Mouse (Mus musculus) CD4-positive helper T cell, adult 2 months (primary cell): ENCODE measurements around the gene Gm28510.
"Not testable (repeated sequence)": the region's sequence is repeated elsewhere in the genome, so short reads cannot be mapped to it uniquely, and the experiment has no call there.

Experiments used
- DNase-seq: peaks from one replicate; pipeline ENCODE4 v3.0.0-alpha.2; 2012; ENCODE audit warnings: low read depth, missing footprints, low spot score

The Gm28510 gene

DNA sequence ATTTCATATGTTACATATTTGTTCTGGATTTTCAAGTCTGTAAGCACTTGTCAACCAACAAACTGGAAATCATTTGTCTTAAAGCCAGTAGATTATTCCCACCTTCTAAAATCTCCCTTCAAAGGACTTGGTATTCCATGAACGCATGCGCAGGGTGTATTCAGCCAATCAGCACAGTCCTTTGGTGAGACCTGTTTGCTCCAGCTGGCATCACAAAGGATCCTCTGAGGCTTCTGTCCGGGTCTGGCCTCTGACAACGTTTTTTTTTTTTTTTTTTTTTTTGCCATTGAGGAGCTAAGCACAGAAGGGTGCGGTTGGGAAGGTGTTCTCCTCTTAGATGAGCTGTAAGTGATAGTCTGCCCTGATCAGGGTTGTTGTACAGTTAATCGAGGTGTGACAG is at the start of gene Gm28510:
Gene Gm28510, plus strand, starts transcription at position 301 of the 400 bp plus-strand sequence.
- DNase-seq = not testable (repeated sequence)
